Mouse (Mus musculus) spleen, postnatal 14 days (tissue): ENCODE data around the gene Ppcdc.
"Not testable (repeated sequence)": the region's sequence is repeated elsewhere in the genome, so short reads cannot be mapped to it uniquely, and the experiment has no call there.

Source experiments
- DNase-seq, 2 experiments: peaks; one replicate each; pipeline ENCODE4 v3.0.0; 2021 to 2022; ENCODE audit warnings: low spot score in 2 of 2

The Ppcdc gene

DNA sequence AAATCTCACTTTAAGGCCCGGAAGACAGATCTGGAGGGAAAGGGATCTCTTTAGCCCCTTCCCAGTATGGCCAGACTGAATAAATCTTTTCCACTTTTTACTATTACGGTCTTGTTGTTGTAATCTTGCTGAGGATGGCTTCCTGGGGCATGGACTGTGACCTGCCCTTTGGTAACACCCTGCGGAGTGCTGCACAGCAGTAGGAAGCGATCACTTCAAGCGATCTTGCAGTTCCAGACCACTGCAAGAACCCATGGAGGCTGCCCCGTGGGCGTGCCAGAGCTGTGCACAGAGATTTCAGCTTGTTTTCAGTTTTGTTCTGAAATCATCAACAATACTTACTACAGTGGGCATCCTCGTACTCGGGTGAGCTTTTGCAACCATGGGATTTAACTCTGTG lies 8.7 kb downstream of the Ppcdc start:
- no peak for DNase-seq

DNA sequence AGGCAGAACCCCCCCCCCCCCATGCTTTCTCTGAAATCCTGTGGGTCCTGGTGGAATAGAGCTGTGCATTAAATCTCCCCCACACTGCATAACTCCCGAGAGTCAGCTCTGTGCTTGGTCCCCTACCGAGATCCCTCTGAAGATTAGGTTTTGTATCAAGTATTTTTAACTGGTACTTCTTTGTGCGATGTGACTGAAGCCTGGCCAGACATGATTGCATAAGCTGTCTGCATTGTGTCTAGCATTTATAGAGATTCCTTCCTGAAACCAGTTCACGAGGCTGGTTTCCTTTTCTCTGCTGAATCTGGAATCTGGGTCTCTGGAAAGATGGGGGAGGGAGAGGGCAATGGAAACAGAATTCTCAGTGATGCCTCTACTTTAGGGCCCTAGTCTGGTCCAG lies 11.5 kb downstream of the Ppcdc start:
- no peak for DNase-seq

GRCm38 (mm10) chr9:57427937-57428336 lies 12.0 kb downstream of the Ppcdc start:
- DNase-seq = no peak

DNA sequence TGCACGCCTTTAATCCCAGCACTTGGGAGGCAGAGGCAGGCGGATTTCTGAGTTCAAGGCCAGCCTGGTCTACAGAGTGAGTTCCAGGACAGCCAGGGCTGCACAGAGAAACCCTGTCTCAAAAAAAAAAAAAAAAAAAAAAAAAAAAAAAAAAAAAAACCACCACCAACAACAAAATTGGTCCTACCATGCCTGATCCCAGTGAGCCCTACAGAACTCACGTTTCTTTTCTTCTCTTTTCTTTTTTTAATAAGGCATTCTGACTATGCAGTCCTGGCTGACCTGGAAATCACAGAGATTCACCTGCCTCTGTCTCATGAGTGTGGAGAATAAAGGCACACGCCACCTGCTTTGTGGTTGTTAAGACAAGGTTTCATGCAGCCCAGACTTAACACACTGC lies 12.8 kb downstream of the Ppcdc start:
- not testable (repeated sequence) for DNase-seq

- no peak for DNase-seq
Observed at GRCm38 (mm10) chr9:57425116-57425515, 14.8 kb downstream of the Ppcdc start.

- DNase-seq = no peak
Observed at GRCm38 (mm10) chr9:57424066-57424465, 15.9 kb downstream of the Ppcdc start.

DNA sequence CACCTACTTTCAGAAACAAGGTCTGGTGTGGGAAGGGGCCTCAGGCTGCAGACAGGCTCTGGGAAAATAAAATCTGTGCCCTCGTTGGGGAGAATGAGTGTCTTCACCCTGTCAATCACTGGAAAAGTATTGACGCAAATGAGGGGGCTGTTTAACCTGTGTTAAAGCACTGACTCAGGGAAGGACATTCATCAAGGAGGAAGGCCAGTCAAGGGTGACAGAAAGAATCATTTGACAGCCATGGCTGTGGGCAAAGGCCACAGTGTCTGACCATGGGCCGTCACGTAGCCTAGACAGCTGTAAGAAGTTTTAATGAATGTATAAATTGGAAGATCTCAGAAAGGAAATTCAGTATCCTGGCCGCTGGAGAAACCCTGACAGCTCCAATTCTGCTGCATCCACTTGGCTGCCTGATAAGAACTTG lies 18.2 kb downstream of the Ppcdc start:
- no peak for DNase-seq

GRCm38 (mm10) chr9:57421121-57421571 lies 18.8 kb downstream of the Ppcdc start:
- DNase-seq = peak; percentile 57 to 69

GRCm38 (mm10) chr9:57420321-57421120 lies 19.4 kb downstream of the Ppcdc start:
- peak; percentile 25 to 54 for DNase-seq

DNA sequence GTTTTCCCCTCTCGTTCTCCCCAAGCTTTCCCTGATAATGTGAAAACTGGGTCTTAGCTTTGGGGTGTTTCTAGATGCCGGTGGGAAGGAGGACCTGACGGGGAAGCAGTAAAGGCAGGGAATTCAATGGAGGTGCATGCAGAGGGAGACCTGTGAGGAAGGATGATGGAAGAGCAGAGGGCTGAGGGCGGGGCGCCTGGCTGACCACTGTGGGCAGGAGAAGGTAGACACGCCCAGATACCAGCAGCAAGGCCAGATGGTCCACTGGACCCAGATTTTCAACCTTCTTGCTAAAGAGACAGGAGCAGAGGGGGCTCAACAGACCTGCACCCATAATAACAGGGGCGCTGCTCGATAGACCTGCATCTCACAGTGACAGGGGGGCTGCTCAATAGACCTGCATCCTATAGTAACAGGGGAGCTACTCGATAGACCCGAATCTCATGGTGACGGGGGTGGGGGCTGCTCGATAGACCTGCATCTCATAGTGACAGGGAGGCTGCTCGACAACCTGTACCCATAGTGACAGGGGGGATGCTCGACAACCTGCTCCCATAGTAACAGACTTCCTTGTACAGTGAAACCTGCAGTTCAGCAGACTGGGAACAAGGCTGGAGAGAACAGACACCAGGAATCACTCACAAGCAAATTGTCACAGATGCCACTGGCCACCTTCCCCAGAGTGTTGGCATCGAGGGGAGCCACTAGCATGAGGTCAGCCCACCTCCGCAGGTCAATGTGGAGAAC lies 20.2 kb downstream of the Ppcdc start:
- DNase-seq = no peak

DNA sequence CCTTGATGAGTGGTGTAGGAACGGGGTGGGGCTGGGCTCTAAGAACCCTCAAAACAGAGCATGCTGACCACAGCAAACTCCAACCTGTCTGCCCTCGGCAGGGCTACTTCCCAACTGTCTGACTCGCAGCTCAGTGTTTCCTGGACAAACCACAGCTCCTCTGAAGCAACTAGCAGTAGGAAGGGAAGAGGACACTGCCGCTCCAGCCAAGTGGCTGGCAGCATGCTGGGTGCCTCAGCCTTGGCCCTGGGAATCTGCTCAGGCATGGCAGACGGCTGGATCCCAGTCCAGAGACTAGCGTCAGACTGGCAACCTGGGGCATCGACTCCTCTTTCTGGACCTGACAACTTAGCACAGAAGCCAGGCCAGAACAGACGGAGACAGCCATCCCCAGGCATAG lies 22.6 kb downstream of the Ppcdc start:
- DNase-seq = no peak

GRCm38 (mm10) chr9:57407120-57407905 lies 32.6 kb downstream of the Ppcdc start:
- DNase-seq = no peak

GRCm38 (mm10) chr9:57406395-57406794 lies 33.5 kb downstream of the Ppcdc start:
- no peak for DNase-seq

DNA sequence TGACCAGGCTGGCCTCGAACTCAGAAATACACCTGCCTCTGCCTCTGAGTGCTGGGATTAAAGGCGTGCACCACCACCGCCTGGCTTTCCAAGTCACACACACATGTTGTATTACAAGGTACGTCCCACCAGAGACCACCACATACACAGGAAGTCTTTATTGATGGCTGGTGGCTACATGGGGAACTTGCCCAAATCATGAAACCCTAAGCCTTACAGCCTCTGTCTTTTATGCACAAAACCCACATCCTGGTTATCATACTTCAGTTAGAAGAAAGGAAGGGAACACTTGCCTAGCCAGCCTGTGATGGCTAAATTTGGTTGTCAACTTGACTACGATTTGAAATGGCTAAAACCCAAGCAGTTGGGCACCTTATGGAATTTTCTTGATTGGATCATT lies 35.9 kb downstream of the Ppcdc start:
- no peak for DNase-seq

DNA sequence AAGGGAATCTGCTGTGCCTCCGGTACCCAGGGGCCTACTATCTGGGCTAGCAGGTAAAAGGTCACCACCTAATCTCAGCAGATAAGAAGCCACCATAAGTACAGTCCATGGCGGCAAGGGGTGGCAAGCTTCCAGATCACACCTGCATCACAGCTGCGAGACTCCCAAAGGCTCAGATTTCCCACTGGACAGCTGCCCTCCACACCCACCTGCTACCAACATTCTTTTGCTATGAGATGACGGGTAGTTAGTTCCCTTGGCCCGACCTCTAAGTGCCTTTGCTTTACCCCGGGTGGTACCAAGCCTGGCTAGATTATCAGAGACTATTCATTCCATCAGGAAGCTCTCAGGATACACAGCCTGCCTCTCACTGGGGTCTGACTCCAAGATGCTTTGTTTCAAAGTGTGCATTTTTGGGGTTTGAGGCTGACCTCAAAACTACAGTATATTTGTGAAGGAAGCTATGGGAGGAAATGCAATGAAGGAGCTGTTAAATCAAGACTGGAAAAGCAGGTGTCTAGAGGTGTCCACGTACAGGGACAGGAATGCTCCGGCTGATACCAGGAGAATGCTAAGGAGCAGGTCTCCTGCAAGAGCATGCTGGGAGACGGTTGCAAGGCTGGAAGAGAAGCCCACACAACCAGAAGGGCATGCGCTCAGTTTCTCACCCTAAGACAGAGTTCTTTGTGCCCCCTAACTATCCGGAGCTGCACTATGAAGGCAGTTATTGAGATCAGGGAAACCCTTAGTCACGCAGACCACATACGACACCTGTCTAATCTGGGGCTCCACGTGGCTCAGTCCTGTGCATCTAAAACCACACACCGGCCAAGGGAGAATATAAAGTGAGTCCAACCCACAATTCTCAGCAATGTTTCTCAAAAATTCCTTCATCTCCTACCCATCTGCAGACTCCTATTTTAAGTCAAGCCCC lies 37.3 kb downstream of the Ppcdc start:
- DNase-seq = no peak

GRCm38 (mm10) chr9:57398773-57399172 lies 41.2 kb downstream of the Ppcdc start:
- DNase-seq = no peak

GRCm38 (mm10) chr9:57392892-57393291 lies 47.0 kb downstream of the Ppcdc start:
- DNase-seq = no peak

DNA sequence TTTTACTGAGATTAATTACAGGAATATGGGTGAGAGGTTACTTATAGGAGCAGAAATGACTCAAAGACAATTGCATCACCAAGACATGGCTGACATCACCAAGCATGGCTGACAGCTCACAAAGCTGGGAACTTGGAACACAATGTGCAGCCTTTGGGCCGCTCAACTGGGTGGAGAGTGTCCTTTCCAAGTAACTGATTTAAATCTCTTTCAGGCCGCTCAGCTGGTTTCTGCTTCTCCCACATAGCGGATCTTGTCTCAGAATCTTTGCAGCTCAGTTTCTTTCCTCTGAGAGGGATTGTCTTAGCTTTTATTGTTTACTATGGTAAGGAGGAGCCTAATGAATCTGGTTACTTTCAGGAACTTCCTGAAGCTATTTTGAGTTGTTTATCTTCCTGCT lies 49.1 kb downstream of the Ppcdc start:
- DNase-seq = no peak

GRCm38 (mm10) chr9:57389131-57389530 lies 50.8 kb downstream of the Ppcdc start:
- DNase-seq = no peak

DNA sequence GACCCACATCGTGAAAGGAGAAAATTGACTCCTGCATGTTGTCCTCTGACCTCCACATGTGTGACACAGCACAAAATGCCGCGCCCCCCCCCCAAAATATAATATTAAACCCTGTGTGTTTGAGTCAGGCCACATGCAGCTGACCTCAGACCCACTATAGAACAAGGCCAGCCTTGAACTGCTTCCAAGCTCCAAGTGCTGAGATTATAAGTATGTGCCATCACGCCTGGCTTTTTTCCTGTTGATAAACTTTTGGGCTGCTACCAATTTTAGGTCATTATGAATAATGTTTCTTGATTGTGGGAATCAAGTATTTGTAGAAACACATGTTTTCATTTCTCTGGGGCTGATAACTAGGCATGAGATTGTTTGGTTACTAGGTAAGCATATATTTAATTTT lies 53.0 kb downstream of the Ppcdc start:
- DNase-seq = no peak

- no peak for DNase-seq
Observed at GRCm38 (mm10) chr9:57384621-57385020, 55.3 kb downstream of the Ppcdc start.
